Mouse (Mus musculus): Measurements from ENCODE around the gene Cabp7. TPM values are rescaled to one million over a fixed set of nuclear protein-coding genes. Genes with fewer than 3 reads are reported as not detected.

The Cabp7 gene
- total and polyA plus RNA-seq, 3 experiments, result 0.51 TPM; not detected in 2

DNA sequence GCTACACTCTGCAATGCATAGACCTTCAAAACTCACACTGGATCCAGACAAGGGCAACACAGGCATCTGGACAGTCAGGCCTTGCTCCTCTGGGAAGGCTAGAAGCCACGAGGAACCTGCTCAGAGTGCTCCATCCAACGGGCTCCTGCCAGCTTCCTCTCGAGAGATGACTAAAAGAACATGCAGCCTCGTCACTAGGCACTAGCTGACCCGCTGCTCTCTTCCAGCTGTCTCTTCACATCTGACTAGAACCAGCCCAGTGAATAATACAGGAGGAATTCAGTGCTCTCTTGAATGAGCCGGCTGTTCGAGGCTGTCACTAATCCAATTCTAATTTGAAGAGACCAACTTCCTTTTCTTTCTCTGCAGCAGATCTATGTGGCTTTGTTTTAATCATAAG is 25.2 kb upstream of the Cabp7 start:
- Histone ChIP-seq H3K27ac (ENCODE audit: insufficient read depth, low read depth) (no peak overlapping the region), H3K4me3 (replicated peaks in 1 of 3; ENCODE audit: low read depth in 2 of 3, low read length in 2 of 3, poor library complexity in 1 of 3) (no peak overlapping the region), H3K4me1 (ENCODE audit: control insufficient read depth in 1 of 2, insufficient read depth in 2 of 2) (no peaks in the 10 kb centered on the region), H3K9me3 (replicated peaks; ENCODE audit: low read length) (no peaks in the 10 kb centered on the region), H3K4me2 (ENCODE audit: insufficient read depth, low read depth, poor library complexity, severe bottlenecking) (no peak overlapping the region), H3K9ac (ENCODE audit: insufficient read depth, low read depth) (no peak overlapping the region), H3K79me2 (replicated peaks; ENCODE audit: control insufficient read depth, extremely low read depth, insufficient read depth, poor library complexity, severe bottlenecking) (no peaks in the 10 kb centered on the region), H3K27me3 (replicated peaks) (no peaks in the 10 kb centered on the region), H3K36me3 (replicated peaks in 1 of 2; ENCODE audit: control insufficient read depth in 1 of 2, insufficient read depth in 1 of 2, low read length in 1 of 2) (peaks cover 34 to 91% of the 10 kb centered on the region in 2 experiments)
- TF ChIP-seq IRF4 (IDR thresholded peaks at IDR 0.05; ENCODE audit: low read depth, low read length), result no peak
- dilution Hi-C loops (cut with MboI; ENCODE audit: extremely low pct_ligation_motif_present, extremely low pct_unique_long_range_greater_than_20kb, low sequenced_read_pairs) (no loop called here), in situ Hi-C loops (cut with MboI; ENCODE audit: low pct_ligation_motif_present, low pct_unique_long_range_greater_than_20kb, low sequenced_read_pairs) (loop anchor here (5.0 kb wide), 2 partner anchors 34 to 46 kb away; no protein-coding TSS in a partner anchor)
- no peak for DNase-seq (ENCODE audit: extremely low read depth)

DNA sequence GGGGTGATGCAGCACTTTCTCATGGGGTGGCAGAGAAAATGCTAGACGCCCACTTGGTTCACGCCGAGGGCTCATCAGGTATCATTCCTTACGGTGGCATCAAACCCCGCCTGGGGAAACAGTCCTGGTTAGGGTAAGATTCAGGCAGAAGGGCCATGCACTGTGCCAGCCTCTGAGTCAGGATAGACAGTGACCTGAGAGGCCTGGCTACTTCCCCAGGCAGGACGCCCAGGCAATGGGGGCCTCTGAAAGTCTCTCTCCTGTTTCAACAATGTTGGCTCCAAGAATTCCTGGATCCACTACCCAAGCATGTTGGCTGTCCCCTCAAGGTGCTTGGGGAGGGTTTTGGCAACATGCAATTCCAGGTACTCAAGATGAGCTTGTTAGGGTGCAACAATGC is 23.3 kb upstream of the Cabp7 start:
- dilution Hi-C loops (cut with MboI; ENCODE audit: extremely low pct_ligation_motif_present, extremely low pct_unique_long_range_greater_than_20kb, low sequenced_read_pairs), result no loop called here
- no peak overlapping the region for H3K4me3 ChIP-seq (replicated peaks in 1 of 3; ENCODE audit: low read depth in 2 of 3, low read length in 2 of 3, poor library complexity in 1 of 3)
- TF ChIP-seq MAZ (IDR thresholded peaks at IDR 0.05; ENCODE audit: low read depth, low read length) (no peak), ETS1 (conservative IDR thresholded peaks at IDR 0.05; ENCODE audit: low read depth, low read length) (no peak), ZNF384 (IDR thresholded peaks at IDR 0.05; ENCODE audit: low read depth, low read length) (no peak)
- H3K9me3 ChIP-seq (replicated peaks; ENCODE audit: low read length), result no peaks in the 10 kb centered on the region
- no peak for DNase-seq (ENCODE audit: extremely low read depth)
- H3K27ac ChIP-seq (ENCODE audit: insufficient read depth, low read depth), result no peak overlapping the region
- in situ Hi-C loops (cut with MboI; ENCODE audit: low pct_ligation_motif_present, low pct_unique_long_range_greater_than_20kb, low sequenced_read_pairs), result loop anchor here (5.0 kb wide), 2 partner anchors 33 to 47 kb away; no protein-coding TSS in a partner anchor
- H3K9ac ChIP-seq (ENCODE audit: insufficient read depth, low read depth), result no peak overlapping the region
- no peaks in the 10 kb centered on the region for H3K4me1 ChIP-seq (ENCODE audit: control insufficient read depth in 1 of 2, insufficient read depth in 2 of 2)
- H3K27me3 ChIP-seq (replicated peaks), result no peaks in the 10 kb centered on the region
- H3K4me2 ChIP-seq (ENCODE audit: insufficient read depth, low read depth, poor library complexity, severe bottlenecking), result no peak overlapping the region
- H3K36me3 ChIP-seq (replicated peaks in 1 of 2; ENCODE audit: control insufficient read depth in 1 of 2, insufficient read depth in 1 of 2, low read length in 1 of 2), result peaks cover 34 to 90% of the 10 kb centered on the region in 2 experiments
- H3K79me2 ChIP-seq (replicated peaks; ENCODE audit: control insufficient read depth, extremely low read depth, insufficient read depth, poor library complexity, severe bottlenecking), result no peaks in the 10 kb centered on the region

DNA sequence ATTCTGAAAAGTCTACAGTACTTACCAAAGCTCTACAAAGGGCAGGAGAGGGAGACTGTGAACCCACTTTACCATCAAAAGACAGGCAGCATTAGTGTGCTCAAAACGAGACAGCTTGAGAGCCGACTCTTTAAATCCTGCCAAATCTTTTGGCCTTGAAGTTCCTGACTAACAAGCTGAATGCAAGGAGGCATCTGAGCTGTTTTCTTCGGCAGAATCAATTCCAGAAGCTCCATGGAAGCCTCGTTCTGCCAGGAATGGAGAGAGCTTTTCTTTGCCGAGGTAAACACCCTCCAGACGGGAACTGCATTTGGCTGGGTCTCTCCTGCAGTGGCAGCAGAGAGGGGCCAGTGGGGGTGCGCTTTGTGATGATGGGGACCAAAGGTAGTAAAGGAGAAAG is 22.7 kb upstream of the Cabp7 start:
- no peak overlapping the region for H3K4me2 ChIP-seq (ENCODE audit: insufficient read depth, low read depth, poor library complexity, severe bottlenecking)
- H3K79me2 ChIP-seq (replicated peaks; ENCODE audit: control insufficient read depth, extremely low read depth, insufficient read depth, poor library complexity, severe bottlenecking), result no peaks in the 10 kb centered on the region
- DNase-seq (ENCODE audit: extremely low read depth), result no peak
- no peak for TF ChIP-seq MYC (IDR thresholded peaks at IDR 0.05; ENCODE audit: low read depth, low read length)
- TF ChIP-seq USF2 (conservative IDR thresholded peaks at IDR 0.05; ENCODE audit: low read depth, low read length), result no peak
- TF ChIP-seq ZMIZ1 (IDR thresholded peaks at IDR 0.05; ENCODE audit: low read depth, low read length), result no peak
- no peak for TF ChIP-seq PAX5 (IDR thresholded peaks at IDR 0.05; ENCODE audit: low read length)
- TF ChIP-seq POLR2A (IDR thresholded peaks at IDR 0.05; ENCODE audit: low read depth, low read length), result no peak
- TF ChIP-seq ELF1 (IDR thresholded peaks at IDR 0.05; ENCODE audit: low read depth, low read length), result no peak
- no peak for TF ChIP-seq IRF4 (IDR thresholded peaks at IDR 0.05; ENCODE audit: low read depth, low read length)
- no peak for TF ChIP-seq MAZ (IDR thresholded peaks at IDR 0.05; ENCODE audit: low read depth, low read length)
- TF ChIP-seq ZKSCAN1 (IDR thresholded peaks at IDR 0.05; ENCODE audit: borderline replicate concordance, low read depth, low read length), result no peak
- TF ChIP-seq GABPA (IDR thresholded peaks at IDR 0.05; ENCODE audit: insufficient replicate concordance, low read depth, low read length), result no peak
- H3K27ac ChIP-seq (ENCODE audit: insufficient read depth, low read depth), result no peak overlapping the region
- H3K27me3 ChIP-seq (replicated peaks), result no peaks in the 10 kb centered on the region
- in situ Hi-C loops (cut with MboI; ENCODE audit: low pct_ligation_motif_present, low pct_unique_long_range_greater_than_20kb, low sequenced_read_pairs), result no loop called here
- dilution Hi-C loops (cut with MboI; ENCODE audit: extremely low pct_ligation_motif_present, extremely low pct_unique_long_range_greater_than_20kb, low sequenced_read_pairs), result no loop called here
- H3K4me1 ChIP-seq (ENCODE audit: control insufficient read depth in 1 of 2, insufficient read depth in 2 of 2), result peaks cover 0 to 4% of the 10 kb centered on the region in 2 experiments; a peak in 2 of 4 replicates
- peaks cover 37 to 91% of the 10 kb centered on the region in 2 experiments for H3K36me3 ChIP-seq (replicated peaks in 1 of 2; ENCODE audit: control insufficient read depth in 1 of 2, insufficient read depth in 1 of 2, low read length in 1 of 2)
- no peak overlapping the region for H3K9ac ChIP-seq (ENCODE audit: insufficient read depth, low read depth)
- no peaks in the 10 kb centered on the region for H3K9me3 ChIP-seq (replicated peaks; ENCODE audit: low read length)
- no peak overlapping the region for H3K4me3 ChIP-seq (replicated peaks in 1 of 3; ENCODE audit: low read depth in 2 of 3, low read length in 2 of 3, poor library complexity in 1 of 3)
